Mouse (Mus musculus) left cerebral cortex, postnatal 36 days (tissue): ENCODE data around the gene Cdk14. TPM values are rescaled to one million over a fixed set of nuclear protein-coding genes. Genes with fewer than 3 reads are reported as not detected.

ENCODE experiments used
- microRNA-seq: library from miRNA; unstranded; fragments of <30 nt; microRNA quantifications from one replicate; pipeline ENCODE4 v1.2.0, GENCODE M21; 2022
- total RNA-seq, 2 experiments: library from RNA; stranded (reverse); gene quantifications; 2 replicates each; pipeline ENCODE4 v1.2.3; 2021

Cdk14 gene
- total RNA-seq, 2 experiments from 2014 or later: 196 to 198 TPM

Small RNAs within 50 kb of the gene (microRNA-seq; reads per million reads assigned to microRNA genes)
- gene Gm25037: not detected
- gene Gm44483: not detected

Other genes with a start within 250 kb of the Cdk14 start
- under 1 TPM in 1 of 2 experiments, not detected in 1; 0.79 TPM for gene 1700015F17Rik, start 58.8 kb upstream of the Cdk14 start, total RNA-seq
- 10 to 100 TPM; 42.1 to 44.2 TPM for gene Cldn12, start 94.6 kb upstream of the Cdk14 start, total RNA-seq
- 10 to 100 TPM in 1 of 2 experiments, 1 to 10 TPM in 1; 9.0 to 12.0 TPM for gene Gtpbp10, start 139.2 kb upstream of the Cdk14 start, total RNA-seq
- gene Gm8773, start 153.5 kb upstream of the Cdk14 start, total RNA-seq: not detected
- gene Cfap69, start 243.9 kb upstream of the Cdk14 start, total RNA-seq: 10 to 100 TPM; 16.8 to 33.1 TPM